Mouse (Mus musculus) liver, embryonic 14.5 days (tissue): ENCODE measurements around the gene Ripor3. TPM values are rescaled to one million over a fixed set of nuclear protein-coding genes. Genes with fewer than 3 reads are reported as not detected.

Experiments used
- ATAC-seq: fragments of 200-750 bp; cut with Nextera tagmentation; 2 replicates; pipeline ENCODE4 v1.8.0; 2017; ENCODE audit warnings: moderate number of reproducible peaks, mild to moderate bottlenecking, moderate library complexity; ENCODE audit not compliant: insufficient read depth
- DNase-seq, 3 experiments: peaks; one replicate each; pipeline ENCODE4 v3.0.0-alpha.2; 2012 to 2013; ENCODE audit warnings: low read depth in 3 of 3, low spot score in 3 of 3
- H3K27ac ChIP-seq: fragments of 300-500 bp; sonication (generic); 2 replicates; pipeline ENCODE4 v1.5.1; 2014; ENCODE audit warnings: moderate library complexity, mild to moderate bottlenecking, control low read depth, inconsistent platforms
- H3K27me3 ChIP-seq: fragments of 300-500 bp; sonication (generic); 2 replicates; pipeline ENCODE4 v1.6.1; 2014; ENCODE audit warnings: mild to moderate bottlenecking, low read length, moderate library complexity; ENCODE audit not compliant: control insufficient read depth, insufficient read depth
- H3K36me3 ChIP-seq: fragments of 300-500 bp; sonication (generic); replicated peaks from 2 replicates; pipeline ENCODE4 v1.6.1; 2014; ENCODE audit warnings: low read depth; ENCODE audit not compliant: control insufficient read depth, insufficient read depth
- H3K4me1 ChIP-seq, 2 experiments: fragments of 200-500 bp in 1 of 2; fragments of 300-500 bp in 1 of 2; sonication (generic) in 1 of 2; replicated peaks; 2 replicates each; pipeline ENCODE4 v1.6.1; 2012 to 2014; ENCODE audit warnings: antibody characterized with exemption in 1 of 2, inconsistent platforms in 1 of 2, low read length in 1 of 2; ENCODE audit not compliant: control insufficient read depth in 2 of 2, insufficient read depth in 2 of 2
- H3K4me2 ChIP-seq: fragments of 300-500 bp; sonication (generic); 2 replicates; pipeline ENCODE4 v1.6.1; 2014; ENCODE audit warnings: low read depth, mild to moderate bottlenecking, control low read depth, moderate library complexity
- H3K4me3 ChIP-seq, 2 experiments: fragments of 200-500 bp in 1 of 2; fragments of 300-500 bp in 1 of 2; sonication (generic) in 1 of 2; 2 replicates each; pipeline ENCODE4 v1.5.1; 2012 to 2014; ENCODE audit warnings: low read depth in 2 of 2, low read length in 2 of 2, mild to moderate bottlenecking in 2 of 2, control low read depth in 1 of 2, inconsistent platforms in 1 of 2, moderate library complexity in 1 of 2; ENCODE audit not compliant: insufficient read depth in 1 of 2
- H3K9ac ChIP-seq: fragments of 300-500 bp; sonication (generic); replicated peaks from 2 replicates; pipeline ENCODE4 v1.6.1; 2014; ENCODE audit warnings: mild to moderate bottlenecking, control low read depth, moderate library complexity
- H3K9me3 ChIP-seq: fragments of 300-500 bp; sonication (generic); 2 replicates; pipeline ENCODE4 v1.6.1; 2016; ENCODE audit warnings: low read length, mixed read lengths; ENCODE audit not compliant: control insufficient read depth
- CTCF ChIP-seq: IDR thresholded peaks from 2 replicates; pipeline ENCODE4 v1.5.1; 2016; ENCODE audit warnings: antibody characterized with exemption, low read depth, control low read depth
- EP300 ChIP-seq: IDR thresholded peaks from 2 replicates; pipeline ENCODE4 v1.6.1; 2016; ENCODE audit warnings: antibody characterized with exemption, low read depth
- WGBS: fragments of 180-500 bp; shearing (Covaris S2); extraction: QIAGEN DNeasy Blood & Tissue Kit; methylation state at CpG from one replicate; pipeline ENCODE4 v1.1.7; 2014; ENCODE audit not compliant: insufficient replicate concordance; 5-methylcytosine and 5-hydroxymethylcytosine counted together
- polyA plus RNA-seq, 2 experiments: library from polyadenylated mRNA; depleted of rRNA in 1 of 2; stranded (reverse) in 1 of 2; unstranded in 1 of 2; fragments of >200 nt; fragmentation: Nextera tagmentation in 1 of 2; extraction: Ambion mirVana in 1 of 2; gene quantifications; 2 replicates each; pipeline versions ENCODE4 v1.2.1 to v1.2.3; 2012 to 2014

The Ripor3 gene
- polyA plus RNA-seq, 2 experiments, result 0.88 to 2.6 TPM

DNA sequence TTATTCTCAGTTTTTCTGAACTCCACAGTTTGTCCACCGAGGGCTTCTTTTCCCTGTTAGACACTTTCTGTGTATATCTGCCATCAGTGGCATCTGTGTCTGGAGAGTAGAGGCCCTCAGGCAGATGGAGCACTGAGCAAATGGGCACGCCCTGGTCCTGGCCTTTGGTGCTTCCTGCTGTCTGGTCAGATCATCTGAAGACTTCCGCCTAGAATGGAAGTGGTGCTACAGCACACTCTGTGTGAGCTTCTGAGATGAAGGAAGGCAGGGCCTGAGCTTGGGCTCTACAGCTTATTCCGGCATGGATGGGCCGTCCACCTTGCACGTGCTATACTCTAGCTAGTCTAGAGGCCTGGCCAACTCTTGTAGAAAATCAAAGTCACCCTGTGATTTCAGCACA is 48.1 kb downstream of the Ripor3 start:
- ATAC-seq (no peak), DNase-seq (no peak)
- Histone ChIP-seq H3K27me3 (no peaks in the 10 kb centered on the region), H3K9me3 (no peaks in the 10 kb centered on the region), H3K4me2 (no peak overlapping the region), H3K4me1 (peaks cover 6 to 24% of the 10 kb centered on the region in 2 experiments; a peak in 3 of 4 replicates), H3K27ac (no peak overlapping the region), H3K4me3 (no peak overlapping the region), H3K9ac (no peak overlapping the region), H3K36me3 (no peaks in the 10 kb centered on the region; the same call in 1 of the 2 replicates)
- 73% methylated on average over 6 of the region's 6 CpGs for WGBS
- TF ChIP-seq EP300 (no peak), CTCF (no peak)

- DNase-seq (no peak), ATAC-seq (no peak)
- Histone ChIP-seq H3K36me3 (no peaks in the 10 kb centered on the region; the same call in 1 of the 2 replicates), H3K4me2 (no peak overlapping the region), H3K27me3 (no peaks in the 10 kb centered on the region), H3K4me3 (no peak overlapping the region), H3K27ac (no peak overlapping the region), H3K9me3 (no peaks in the 10 kb centered on the region), H3K9ac (no peak overlapping the region), H3K4me1 (peaks cover 6 to 24% of the 10 kb centered on the region in 2 experiments; a peak in 3 of 4 replicates)
- 81% methylated on average over 8 of the region's 8 CpGs for WGBS
- TF ChIP-seq EP300 (no peak), CTCF (no peak)
Observed at GRCm38 (mm10) chr2:167960584-167960983, 49.8 kb downstream of the Ripor3 start.

- ATAC-seq, result no peak
Observed at GRCm38 (mm10) chr2:167959996-167960395, 50.4 kb downstream of the Ripor3 start.

DNA sequence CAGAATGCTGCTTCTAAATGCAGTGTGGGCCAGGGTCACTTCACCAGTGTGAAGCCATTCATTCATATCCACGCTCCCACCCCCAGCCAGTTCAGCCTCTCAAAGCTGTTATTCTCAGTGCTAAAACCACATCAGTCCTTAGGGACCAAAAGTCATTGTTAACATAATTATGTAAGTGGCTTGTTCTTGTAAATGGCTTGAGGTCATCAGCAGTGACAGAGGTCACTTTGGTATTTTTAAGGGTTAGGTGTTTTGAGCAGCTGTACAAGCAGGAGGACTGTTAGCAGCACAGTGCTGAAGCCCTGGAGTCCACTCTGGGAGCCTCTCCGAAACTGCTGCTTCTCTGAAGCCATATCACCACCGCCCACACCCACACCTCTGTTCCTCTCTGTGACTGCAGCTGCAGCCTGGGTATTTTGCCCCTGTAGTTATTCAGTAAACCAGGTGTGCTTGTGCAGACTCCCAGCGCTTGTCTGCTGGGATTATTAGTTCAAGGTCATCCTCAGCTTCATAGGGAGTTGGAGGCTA is 51.0 kb downstream of the Ripor3 start:
- DNase-seq, result no peak
- H3K9ac ChIP-seq, result no peak overlapping the region

More at GRCm38 (mm10) chr2:167959996-167960395, 50.4 kb downstream of the Ripor3 start:
- DNase-seq, result no peak
- no peaks in the 10 kb centered on the region for H3K27me3 ChIP-seq
- H3K27ac ChIP-seq, result no peak overlapping the region
- no peak overlapping the region for H3K4me3 ChIP-seq
- WGBS, result 23% methylated on average over 7 of the region's 7 CpGs
- no peaks in the 10 kb centered on the region for H3K36me3 ChIP-seq
- no peak overlapping the region for H3K4me2 ChIP-seq
- TF ChIP-seq EP300 (no peak), CTCF (no peak)
- H3K4me1 ChIP-seq, result peaks cover 6 to 24% of the 10 kb centered on the region in 2 experiments; a peak in 3 of 4 replicates
- no peak overlapping the region for H3K9ac ChIP-seq
- no peaks in the 10 kb centered on the region for H3K9me3 ChIP-seq

DNA sequence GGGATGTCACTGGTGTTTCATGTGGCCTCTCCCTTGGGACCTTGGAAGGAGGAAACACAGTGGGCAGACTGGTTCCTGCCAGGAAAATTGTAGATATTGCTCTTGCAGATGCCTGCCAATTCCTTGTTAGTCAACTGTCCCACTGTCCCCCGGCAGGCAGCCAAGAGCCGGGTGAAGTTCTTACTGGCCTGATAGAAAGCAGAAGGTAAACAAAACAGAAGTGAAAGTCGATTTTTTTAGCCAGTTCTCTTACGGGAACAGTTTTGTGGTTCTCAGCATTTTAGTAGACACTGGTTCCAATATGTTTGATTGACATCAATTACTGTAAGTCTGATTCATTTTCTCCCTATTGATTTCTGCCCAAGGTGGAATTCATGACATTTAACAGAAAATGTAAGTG is 51.6 kb downstream of the Ripor3 start:
- H3K4me2 ChIP-seq, result peak overlapping the region; percentile 31; the same call in 1 of the 2 replicates
- TF ChIP-seq CTCF (no peak), EP300 (no peak)
- DNase-seq, result no peak
- H3K27me3 ChIP-seq, result no peaks in the 10 kb centered on the region
- H3K9ac ChIP-seq, result no peak overlapping the region
- WGBS, result 33% methylated on average over 4 of the region's 4 CpGs
- H3K4me3 ChIP-seq, result no peak overlapping the region
- peak overlapping the region; percentile 28 for H3K27ac ChIP-seq
- H3K36me3 ChIP-seq, result no peaks in the 10 kb centered on the region
- peaks cover 6 to 24% of the 10 kb centered on the region in 2 experiments; a peak in 3 of 4 replicates for H3K4me1 ChIP-seq
- no peak for ATAC-seq
- H3K9me3 ChIP-seq, result no peaks in the 10 kb centered on the region

More for the DNA sequence above, 51.0 kb downstream of the Ripor3 start:
- no peak for TF ChIP-seq CTCF
- TF ChIP-seq EP300, result no peak
- Histone ChIP-seq H3K36me3 (no peaks in the 10 kb centered on the region), H3K4me2 (peak overlapping the region; percentile 31; the same call in 1 of the 2 replicates), H3K27ac (peak overlapping the region; percentile 28), H3K27me3 (no peaks in the 10 kb centered on the region), H3K4me3 (no peak overlapping the region), H3K9me3 (no peaks in the 10 kb centered on the region), H3K4me1 (peaks cover 6 to 24% of the 10 kb centered on the region in 2 experiments; a peak in 3 of 4 replicates)
- ATAC-seq, result no peak
- 32% methylated on average over 4 of the region's 4 CpGs for WGBS
